Mouse (Mus musculus) urinary bladder, postnatal 25 days (tissue): ENCODE data around the gene Sp6.
A peak's percentile ranks its signal among the peaks of the same experiment; 100 is the strongest.

Source experiments
- DNase-seq: peaks from one replicate; pipeline ENCODE4 v3.0.0; 2022; ENCODE audit warnings: low spot score

The Sp6 gene

GRCm38 (mm10) chr11:97013121-97013670, at the start of gene Sp6:
Sp6 (plus strand) TSS chr11:97013394.
- DNase-seq: no peak

DNA sequence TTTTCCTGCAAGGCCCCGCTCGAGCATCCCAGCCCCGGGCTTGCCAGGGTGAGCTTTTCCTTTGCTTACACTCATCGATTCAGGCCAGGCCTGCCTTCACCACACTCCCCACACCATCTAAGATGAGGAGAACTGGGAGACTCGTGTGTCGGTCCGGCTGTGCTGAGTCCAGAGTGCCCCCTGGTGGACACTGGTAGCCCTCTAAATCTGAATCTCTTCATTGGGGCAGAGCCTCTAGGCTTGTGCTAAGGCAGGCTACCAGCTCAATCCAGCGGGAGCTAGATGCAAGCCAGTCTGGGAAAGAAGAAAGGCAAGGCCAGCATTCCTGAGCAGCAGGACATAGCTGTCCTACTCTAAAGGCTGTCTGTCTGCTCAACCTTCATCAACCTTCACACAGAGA, 49.6 kb upstream of the Sp6 start:
- peak; percentile 89 for DNase-seq

DNA sequence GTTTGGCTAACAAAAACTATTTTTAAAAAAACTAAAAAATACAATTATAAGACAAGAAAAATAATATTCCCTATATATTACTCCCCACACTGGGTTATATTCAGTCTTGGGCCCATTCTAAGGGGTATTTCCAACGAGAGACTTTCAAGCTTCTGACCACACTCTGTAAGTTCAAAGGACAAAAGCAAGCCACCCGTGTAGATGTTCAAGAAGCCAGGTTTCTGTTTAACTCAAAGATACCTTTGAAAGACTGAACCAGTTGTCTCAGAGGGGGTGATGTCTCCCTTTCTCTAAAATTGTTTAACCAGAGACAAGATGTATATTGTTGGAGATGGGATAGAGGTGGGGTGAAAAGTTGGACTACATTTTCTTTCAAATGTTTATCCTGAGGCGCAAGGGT, 47.0 kb upstream of the Sp6 start:
- DNase-seq: no peak

GRCm38 (mm10) chr11:96966914-96967543, 46.2 kb upstream of the Sp6 start:
- DNase-seq: no peak

DNA sequence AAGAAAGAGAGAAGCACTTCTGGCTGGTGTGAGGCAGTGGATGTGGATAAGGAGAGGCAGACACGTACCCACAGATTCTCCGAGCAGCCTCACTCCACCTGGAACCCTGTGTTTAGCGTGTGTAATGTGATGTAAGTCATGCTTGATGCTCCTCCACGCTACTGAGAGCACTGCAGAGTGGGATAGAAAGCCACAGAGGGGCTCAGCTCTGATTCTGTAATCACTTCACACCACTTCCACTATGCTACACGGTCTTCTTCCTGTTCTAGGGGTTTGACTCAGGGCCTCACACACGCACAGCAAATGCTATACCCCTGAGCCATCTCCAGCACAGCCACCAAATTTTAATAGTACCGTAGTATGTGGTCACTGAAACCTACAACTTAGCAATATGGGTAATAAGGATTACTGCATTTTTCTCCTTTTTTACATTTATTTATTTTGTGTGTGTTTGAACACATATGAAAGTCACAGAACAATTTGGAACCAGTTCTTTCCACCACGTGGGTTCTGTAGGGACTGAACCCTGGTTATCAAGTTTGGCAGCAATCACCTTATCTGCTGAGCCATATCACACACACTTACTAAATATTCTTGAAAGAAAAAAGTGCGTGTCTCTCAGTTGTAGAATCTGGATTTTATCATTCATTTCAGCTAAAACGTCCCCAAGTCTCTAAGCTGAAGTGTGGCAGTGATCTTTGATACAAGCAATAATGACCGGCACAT, 45.5 kb upstream of the Sp6 start:
- DNase-seq: no peak

- DNase-seq: no peak
Observed at GRCm38 (mm10) chr11:96968476-96968875, 44.7 kb upstream of the Sp6 start.

- DNase-seq: no peak
Observed at GRCm38 (mm10) chr11:96969280-96969722, 43.9 kb upstream of the Sp6 start.

DNA sequence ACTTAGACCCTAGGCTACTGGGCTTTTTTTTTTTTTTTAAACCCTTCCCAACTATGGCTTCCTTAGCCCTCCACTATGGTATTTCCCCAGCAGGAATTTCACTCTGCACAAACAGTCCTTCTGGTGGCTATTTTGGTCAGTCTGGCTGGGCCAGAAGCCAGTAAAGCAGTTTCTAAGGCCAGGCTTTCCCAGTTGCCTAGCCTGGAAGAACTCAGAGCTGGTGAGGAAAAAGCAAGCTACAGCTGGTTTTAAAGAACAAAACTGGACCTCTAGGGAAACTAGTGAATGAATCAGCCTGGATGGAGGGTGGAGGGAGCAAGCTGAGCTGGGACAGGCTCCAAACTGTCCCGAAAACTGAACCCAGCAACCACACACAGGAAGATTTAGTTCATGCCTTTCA, 43.4 kb upstream of the Sp6 start:
- no peak for DNase-seq

- no peak for DNase-seq
Observed at GRCm38 (mm10) chr11:96970341-96970740, 42.9 kb upstream of the Sp6 start.

GRCm38 (mm10) chr11:96972906-96973305, 40.3 kb upstream of the Sp6 start:
- no peak for DNase-seq

DNA sequence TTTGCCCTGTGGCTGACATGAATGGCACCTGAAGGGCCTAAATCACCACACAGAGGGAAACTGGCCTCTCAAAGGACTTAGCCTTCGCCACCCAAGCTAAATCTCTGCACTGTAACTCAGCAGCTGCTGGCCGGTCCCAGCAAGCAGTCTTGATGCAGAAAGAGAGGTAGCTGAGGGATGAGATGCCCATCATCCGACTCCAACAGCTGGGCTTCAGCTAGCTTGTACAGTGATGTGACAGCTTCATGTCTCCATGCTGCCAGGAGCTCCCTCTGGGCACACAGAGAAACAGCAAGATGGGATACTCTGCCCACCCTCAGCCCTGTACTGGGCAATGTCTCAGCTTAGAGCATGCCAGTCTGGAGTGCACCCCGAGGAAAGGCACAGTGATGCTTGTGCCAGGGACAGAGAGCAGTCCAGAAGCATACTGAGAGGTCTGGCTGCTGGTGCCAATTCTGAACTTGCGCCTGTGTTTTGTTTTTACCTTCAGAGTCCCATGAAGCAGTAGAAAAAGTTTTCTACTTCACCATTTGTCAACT, 39.7 kb upstream of the Sp6 start:
- DNase-seq: no peak

DNA sequence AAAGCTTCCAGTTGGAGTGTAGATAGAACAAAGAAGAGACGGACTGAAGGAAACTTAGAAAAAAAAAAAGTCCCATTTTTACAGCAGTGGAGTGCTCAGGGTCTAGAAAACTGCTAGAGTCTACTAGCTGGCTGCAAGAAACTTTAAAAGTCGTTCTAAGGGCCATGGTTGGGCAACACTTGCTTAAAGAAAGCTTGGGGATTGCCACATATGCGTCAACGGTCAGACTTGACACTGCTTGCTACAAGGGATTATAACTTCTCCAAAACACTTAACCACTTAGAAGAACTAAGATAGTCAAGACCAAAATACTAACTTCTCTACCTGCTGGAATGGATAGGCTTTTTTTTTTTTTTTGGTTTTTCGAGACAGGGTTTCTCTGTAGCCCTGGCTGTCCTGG, 38.4 kb upstream of the Sp6 start:
- no peak for DNase-seq

GRCm38 (mm10) chr11:96975511-96976378, 37.4 kb upstream of the Sp6 start:
- DNase-seq: no peak

DNA sequence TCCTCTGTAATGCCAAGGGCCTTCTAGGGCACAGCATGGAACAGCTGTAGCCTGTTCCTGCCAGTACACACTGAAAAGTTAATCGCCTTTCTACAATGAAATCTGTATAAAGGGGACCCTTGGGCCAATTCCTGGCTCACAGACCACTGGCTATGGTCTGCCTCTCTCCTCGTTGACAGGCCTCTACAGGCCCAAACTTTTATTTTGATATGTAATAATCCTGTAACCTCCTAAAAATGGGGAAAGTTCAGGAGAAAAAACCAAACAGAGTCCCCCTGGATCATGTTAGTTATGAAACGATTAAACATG, 36.9 kb upstream of the Sp6 start:
- no peak for DNase-seq

DNA sequence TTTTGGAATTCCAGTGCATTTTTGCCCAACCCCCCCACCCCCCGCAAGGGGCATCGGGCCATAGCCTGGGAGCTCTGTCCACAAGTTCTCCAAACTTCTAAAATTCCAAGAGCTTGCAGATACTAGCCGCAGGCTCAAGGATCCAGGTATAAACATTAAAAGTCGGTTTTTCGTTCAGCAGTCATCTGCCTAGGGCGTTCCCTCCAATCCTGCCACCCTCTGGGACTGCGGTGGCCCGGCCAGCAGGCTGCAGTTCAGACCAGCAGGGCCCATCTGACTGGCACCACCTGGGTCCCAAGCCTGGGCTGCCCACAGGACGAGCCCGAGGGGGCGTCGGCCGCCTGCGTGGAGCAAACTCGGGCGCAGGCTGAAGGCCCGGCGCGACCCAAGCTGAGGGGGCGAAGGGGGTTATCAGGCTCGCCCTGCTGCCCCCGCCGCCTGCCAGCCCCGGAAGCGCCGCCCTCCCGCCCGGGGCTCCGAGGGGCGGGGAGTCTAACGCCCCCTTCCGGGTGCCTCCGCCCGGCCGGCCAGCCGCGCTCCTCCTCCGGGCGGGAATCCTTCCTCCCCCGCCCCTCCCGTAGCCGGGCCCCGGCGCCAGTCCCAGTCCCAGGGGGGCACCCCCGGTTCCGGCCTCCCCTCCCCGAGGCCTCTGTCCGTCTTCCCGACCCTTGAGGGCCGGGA, 36.1 kb upstream of the Sp6 start:
- peak; percentile 85 for DNase-seq

- DNase-seq: peak; percentile 94
Observed at GRCm38 (mm10) chr11:96977606-96978400, 35.4 kb upstream of the Sp6 start.

- DNase-seq: no peak
Observed at GRCm38 (mm10) chr11:96978401-96979246, 34.6 kb upstream of the Sp6 start.

DNA sequence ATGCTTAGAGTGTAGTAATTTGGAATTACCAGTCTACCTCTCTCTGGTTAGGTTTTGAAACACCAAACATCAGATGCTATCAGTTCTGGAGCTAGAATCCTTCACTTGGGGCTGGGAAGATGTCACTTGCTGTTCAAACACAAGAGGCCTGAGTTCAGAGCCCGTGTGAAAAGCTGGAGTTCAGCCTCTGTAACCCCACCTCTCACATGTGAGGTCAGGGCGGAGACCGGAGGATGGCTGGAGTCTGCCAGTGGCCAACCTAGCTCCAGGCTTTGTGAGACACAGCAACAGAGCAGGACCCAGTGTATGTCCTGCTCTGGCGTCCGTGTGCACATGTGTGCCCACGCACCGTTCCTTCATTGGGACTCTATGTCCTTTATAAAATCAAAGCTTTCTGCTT, 33.9 kb upstream of the Sp6 start:
- DNase-seq: no peak

DNA sequence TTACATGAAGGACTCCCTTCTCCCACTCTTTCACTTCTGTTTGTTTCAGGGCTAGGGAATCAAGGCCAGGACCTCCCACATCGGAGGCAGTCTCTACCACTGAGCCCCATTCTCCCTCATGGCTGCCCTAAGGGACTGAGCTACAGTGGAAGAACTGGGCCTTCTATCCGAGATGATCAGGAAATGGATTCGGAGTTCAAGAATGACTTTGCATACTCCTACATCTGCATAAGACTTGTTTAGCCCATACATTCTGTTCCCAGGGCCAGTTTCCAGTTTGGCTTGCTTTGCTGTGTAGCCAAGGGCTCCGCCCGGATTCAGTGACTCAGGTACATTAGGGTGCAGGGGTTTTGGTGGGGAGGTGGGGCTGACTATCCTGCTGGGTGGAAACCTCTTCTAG, 33.2 kb upstream of the Sp6 start:
- DNase-seq: no peak

DNA sequence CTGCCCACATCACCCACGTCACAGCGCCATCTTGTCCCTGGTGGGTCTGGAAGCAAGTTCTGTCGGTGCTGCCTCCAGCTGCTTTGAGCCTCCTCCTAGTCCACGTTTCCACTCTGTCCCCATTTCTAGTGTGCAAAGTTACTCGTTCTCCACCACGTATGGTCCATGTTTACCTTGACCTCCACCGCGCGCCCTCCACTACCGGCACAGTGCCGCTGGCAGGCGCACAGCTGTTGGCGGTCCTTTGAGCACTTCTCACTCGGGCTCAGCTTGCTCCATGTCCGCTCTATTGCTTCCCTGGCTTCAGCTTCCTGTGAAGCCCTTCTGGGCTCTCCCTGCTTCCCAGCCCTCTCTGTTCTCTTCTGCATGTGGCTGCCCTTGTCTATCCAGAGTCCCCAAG, 31.7 kb upstream of the Sp6 start:
- no peak for DNase-seq
